Mouse (Mus musculus) cerebellum, adult 18-20 months (tissue): ENCODE results near the gene Ddrgk1.
A peak's percentile ranks its signal among the peaks of the same experiment; 100 is the strongest.

Experiments
- DNase-seq, 2 experiments: peaks; one replicate each; pipeline ENCODE4 v3.0.0; 2021

The Ddrgk1 gene

GRCm38 (mm10) chr2:130664102-130664701, at the start of gene Ddrgk1:
Gene Ddrgk1 (minus strand): TSS chr2:130664659.
- peak; percentile 94 to 95 for DNase-seq

- no peak for DNase-seq
Observed at GRCm38 (mm10) chr2:130707057-130707456, 42.6 kb upstream of the Ddrgk1 start.

GRCm38 (mm10) chr2:130706602-130707001, 42.1 kb upstream of the Ddrgk1 start:
- no peak for DNase-seq

GRCm38 (mm10) chr2:130705178-130705577, 40.7 kb upstream of the Ddrgk1 start:
- DNase-seq = no peak

- DNase-seq = no peak
Observed at GRCm38 (mm10) chr2:130704040-130705001, 39.9 kb upstream of the Ddrgk1 start.

GRCm38 (mm10) chr2:130697821-130698266, 33.4 kb upstream of the Ddrgk1 start:
- no peak for DNase-seq

- peak in 1 of 2 experiments; percentile 7 for DNase-seq
Observed at GRCm38 (mm10) chr2:130697153-130697810, 32.8 kb upstream of the Ddrgk1 start, which contains the start of gene Slc4a11. Gene Slc4a11 (minus strand): TSS chr2:130697519.

- no peak for DNase-seq
Observed at GRCm38 (mm10) chr2:130696700-130697152, 32.3 kb upstream of the Ddrgk1 start.

GRCm38 (mm10) chr2:130693563-130693962, 29.1 kb upstream of the Ddrgk1 start:
- no peak for DNase-seq

GRCm38 (mm10) chr2:130689011-130689410, 24.6 kb upstream of the Ddrgk1 start:
- no peak for DNase-seq

GRCm38 (mm10) chr2:130685426-130685825, 21.0 kb upstream of the Ddrgk1 start:
- DNase-seq = no peak

- no peak for DNase-seq
Observed at GRCm38 (mm10) chr2:130681531-130681930, 17.1 kb upstream of the Ddrgk1 start.

GRCm38 (mm10) chr2:130679899-130680298, 15.4 kb upstream of the Ddrgk1 start:
- DNase-seq = no peak

- no peak for DNase-seq
Observed at GRCm38 (mm10) chr2:130679154-130679553, 14.7 kb upstream of the Ddrgk1 start.

GRCm38 (mm10) chr2:130677211-130677610, 12.8 kb upstream of the Ddrgk1 start:
- no peak for DNase-seq

- DNase-seq = peak; percentile 90 to 93
Observed at GRCm38 (mm10) chr2:130667559-130667958, 3.1 kb upstream of the Ddrgk1 start, which contains the start of gene Itpa. Gene Itpa (plus strand): TSS chr2:130667610.

- peak in 1 of 2 experiments; percentile 24 for DNase-seq
Observed at GRCm38 (mm10) chr2:130663342-130663741, 1.1 kb downstream of the Ddrgk1 start.

- DNase-seq = no peak
Observed at GRCm38 (mm10) chr2:130658530-130658929, 5.9 kb downstream of the Ddrgk1 start.

GRCm38 (mm10) chr2:130657541-130657940, 6.9 kb downstream of the Ddrgk1 start:
- DNase-seq = no peak

- DNase-seq = no peak
Observed at GRCm38 (mm10) chr2:130656536-130656935, 7.9 kb downstream of the Ddrgk1 start.

- no peak for DNase-seq
Observed at GRCm38 (mm10) chr2:130655660-130656339, 8.7 kb downstream of the Ddrgk1 start.

GRCm38 (mm10) chr2:130653760-130654159, 10.7 kb downstream of the Ddrgk1 start:
- DNase-seq = no peak
